Mouse (Mus musculus) MEL (cell line): ENCODE results near the gene Ncaph2. TPM values are rescaled to one million over a fixed set of nuclear protein-coding genes. Genes with fewer than 3 reads are reported as not detected.

Experiments used
- DNase-seq: peaks from one replicate; pipeline ENCODE4 v3.0.0; 2011; ENCODE audit warnings: low read depth, low spot score
- H3K27ac ChIP-seq: 2 replicates; pipeline ENCODE4 v1.5.1; 2012; ENCODE audit warnings: low read depth, mild to moderate bottlenecking, control low read depth, low read length, moderate library complexity; ENCODE audit not compliant: control insufficient read depth
- H3K27me3 ChIP-seq, 2 experiments: fragments of 150-350 bp in 1 of 2; sonication (generic) in 1 of 2; 2 replicates each; pipeline ENCODE4 v1.6.1; 2012; ENCODE audit warnings: low read length in 2 of 2, mild to moderate bottlenecking in 2 of 2, improper control_type of control experiment in 1 of 2, moderate library complexity in 1 of 2; ENCODE audit not compliant: insufficient read depth in 2 of 2, control insufficient read depth in 1 of 2
- H3K36me3 ChIP-seq, 2 experiments: 2 replicates each; pipeline ENCODE4 v1.6.1; 2012 to 2014; ENCODE audit warnings: low read length in 2 of 2, improper control_type of control experiment in 1 of 2, inconsistent platforms in 1 of 2, mild to moderate bottlenecking in 1 of 2; ENCODE audit not compliant: insufficient read depth in 2 of 2, control insufficient read depth in 1 of 2
- H3K4me1 ChIP-seq, 2 experiments: fragments of 150-350 bp in 1 of 2; sonication (generic) in 1 of 2; 2 replicates each; pipeline ENCODE4 v1.6.1; 2012; ENCODE audit warnings: low read length in 2 of 2, improper control_type of control experiment in 1 of 2, mild to moderate bottlenecking in 1 of 2; ENCODE audit not compliant: insufficient read depth in 2 of 2, control insufficient read depth in 1 of 2
- H3K4me3 ChIP-seq, 2 experiments: fragments of 150-350 bp in 1 of 2; sonication (generic) in 1 of 2; 2 replicates each; pipeline ENCODE4 v1.5.1; 2012; ENCODE audit warnings: low read depth in 2 of 2, low read length in 2 of 2, mild to moderate bottlenecking in 2 of 2, moderate library complexity in 2 of 2, control low read depth in 1 of 2, improper control_type of control experiment in 1 of 2; ENCODE audit not compliant: control insufficient read depth in 1 of 2, insufficient read depth in 1 of 2
- H3K79me2 ChIP-seq: 2 replicates; pipeline ENCODE4 v1.6.1; 2012; ENCODE audit warnings: mild to moderate bottlenecking, low read length, moderate library complexity; ENCODE audit not compliant: control insufficient read depth, poor library complexity, insufficient read depth
- H3K9ac ChIP-seq: 2 replicates; pipeline ENCODE4 v1.6.1; 2012; ENCODE audit warnings: low read depth, mild to moderate bottlenecking, control low read depth, low read length, moderate library complexity; ENCODE audit not compliant: control insufficient read depth, poor library complexity, severe bottlenecking
- H3K9me3 ChIP-seq: fragments of 150-350 bp; sonication (generic); replicated peaks from 2 replicates; pipeline ENCODE4 v1.6.1; 2012; ENCODE audit warnings: mild to moderate bottlenecking, low read length, improper control_type of control experiment, moderate library complexity; ENCODE audit not compliant: insufficient read depth
- BHLHE40 ChIP-seq: IDR thresholded peaks from 2 replicates; pipeline ENCODE4 v1.6.1; 2012; ENCODE audit warnings: low read depth, mild to moderate bottlenecking, inconsistent platforms, low read length, improper control_type of control experiment, borderline replicate concordance
- CTCF ChIP-seq, 3 experiments: IDR thresholded peaks in 2 of 3; conservative IDR thresholded peaks in 1 of 3; 2 replicates each; pipeline ENCODE4 v1.5.1; 2011 to 2012; ENCODE audit warnings: low read length in 3 of 3, low read depth in 2 of 3, mild to moderate bottlenecking in 2 of 3, improper control_type of control experiment in 1 of 3, inconsistent platforms in 1 of 3, mixed read lengths in 1 of 3, moderate library complexity in 1 of 3; ENCODE audit not compliant: control insufficient read depth in 1 of 3, insufficient read depth in 1 of 3, poor library complexity in 1 of 3, severe bottlenecking in 1 of 3
- E2F4 ChIP-seq: IDR thresholded peaks from 2 replicates; pipeline ENCODE4 v1.6.1; 2011; ENCODE audit warnings: low read depth, low read length, improper control_type of control experiment, borderline replicate concordance
- EP300 ChIP-seq, 2 experiments: IDR thresholded peaks; 2 replicates each; pipeline ENCODE4 v1.6.1; 2011; ENCODE audit warnings: improper control_type of control experiment in 2 of 2, low read length in 2 of 2, low read depth in 1 of 2, mild to moderate bottlenecking in 1 of 2
- ETS1 ChIP-seq: IDR thresholded peaks from 2 replicates; pipeline ENCODE4 v1.6.1; 2012; ENCODE audit warnings: low read depth, mild to moderate bottlenecking, inconsistent platforms, low read length, improper control_type of control experiment, moderate library complexity
- GATA1 ChIP-seq: IDR thresholded peaks from 2 replicates; pipeline ENCODE4 v1.6.1; 2011; ENCODE audit warnings: low read depth, low read length, improper control_type of control experiment
- KAT2A ChIP-seq: conservative IDR thresholded peaks from 2 replicates; pipeline ENCODE4 v1.6.1; 2012; ENCODE audit warnings: low read depth, low read length, improper control_type of control experiment, inconsistent platforms
- MAX ChIP-seq: IDR thresholded peaks from 2 replicates; pipeline ENCODE4 v1.6.1; 2011; ENCODE audit warnings: low read length, improper control_type of control experiment
- MXI1 ChIP-seq: IDR thresholded peaks from 2 replicates; pipeline ENCODE4 v1.6.1; 2011; ENCODE audit warnings: mild to moderate bottlenecking, low read depth, low read length, improper control_type of control experiment
- MYC ChIP-seq: IDR thresholded peaks from 2 replicates; pipeline ENCODE4 v1.6.1; 2011; ENCODE audit warnings: low read depth, mild to moderate bottlenecking, low read length, improper control_type of control experiment, moderate library complexity
- POLR2AphosphoS2 ChIP-seq: IDR thresholded peaks from 2 replicates; pipeline ENCODE4 v1.6.1; 2011; ENCODE audit warnings: low read length, improper control_type of control experiment
- POLR2AphosphoS5 ChIP-seq: IDR thresholded peaks from 2 replicates; pipeline ENCODE4 v1.6.1; 2012; ENCODE audit warnings: low read depth, borderline replicate concordance, mild to moderate bottlenecking, inconsistent platforms, low read length, moderate library complexity, mixed read lengths
- RAD21 ChIP-seq: IDR thresholded peaks from 2 replicates; pipeline ENCODE4 v1.6.1; 2011; ENCODE audit warnings: mild to moderate bottlenecking, low read depth, low read length, improper control_type of control experiment
- RCOR1 ChIP-seq: IDR thresholded peaks from 2 replicates; pipeline ENCODE4 v1.6.1; 2012; ENCODE audit warnings: low read depth, mild to moderate bottlenecking, inconsistent platforms, low read length, improper control_type of control experiment
- SIN3A ChIP-seq: IDR thresholded peaks from 2 replicates; pipeline ENCODE4 v1.6.1; 2012; ENCODE audit warnings: low read length, improper control_type of control experiment, inconsistent platforms
- UBTF ChIP-seq: IDR thresholded peaks from 2 replicates; pipeline ENCODE4 v1.6.1; 2012; ENCODE audit warnings: low read depth, mild to moderate bottlenecking, inconsistent platforms, low read length, improper control_type of control experiment, moderate library complexity, borderline replicate concordance; ENCODE audit not compliant: insufficient read depth
- ZMIZ1 ChIP-seq: IDR thresholded peaks from 2 replicates; pipeline ENCODE4 v1.6.1; 2012; ENCODE audit warnings: low read depth, mild to moderate bottlenecking, inconsistent platforms, low read length, improper control_type of control experiment, moderate library complexity
- polyA plus RNA-seq, 2 experiments: library from polyadenylated mRNA; stranded (reverse) in 1 of 2; unstranded in 1 of 2; fragments of >175 nt in 1 of 2; fragments of >200 nt in 1 of 2; gene quantifications; 2 replicates each; pipeline versions ENCODE4 v1.2.1 to v1.2.4; 2012; ENCODE audit warnings: low replicate concordance in 2 of 2, low read depth in 1 of 2; ENCODE audit not compliant: insufficient read length in 2 of 2, insufficient read depth in 1 of 2, missing spikeins in 1 of 2
- total RNA-seq: library from RNA; depleted of rRNA; stranded (reverse); fragments of 300-350 nt; gene quantifications from 2 replicates; pipeline ENCODE4 v1.2.3, GENCODE M21; 2012

Ncaph2 gene
- total and polyA plus RNA-seq, 3 experiments: 137 to 165 (median 160) TPM

DNA sequence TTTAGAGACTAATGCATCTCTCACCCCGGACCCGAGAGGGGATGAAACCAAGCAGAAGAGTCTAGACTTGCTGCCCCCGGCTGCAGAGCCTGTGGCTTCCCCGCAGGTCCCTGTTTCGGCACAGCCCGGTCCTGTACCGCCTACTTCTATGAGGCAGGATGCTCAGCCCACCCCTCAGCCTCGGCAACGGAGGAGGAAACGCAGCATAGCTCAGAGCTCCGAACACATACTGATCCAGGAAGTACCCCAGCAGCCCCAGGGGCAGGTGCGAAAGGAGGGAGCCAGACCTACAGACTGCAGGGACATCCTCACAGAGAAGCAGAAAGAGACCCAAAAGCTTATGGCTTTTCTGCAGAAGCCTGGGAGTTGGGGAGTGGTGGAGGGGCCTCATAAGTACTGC lies 31.6 kb downstream of the Ncaph2 start:
- Histone ChIP-seq H3K36me3 (no peaks in the 10 kb centered on the region), H3K79me2 (no peaks in the 10 kb centered on the region), H3K27ac (no peak overlapping the region), H3K4me1 (no peaks in the 10 kb centered on the region), H3K9me3 (no peaks in the 10 kb centered on the region), H3K4me3 (no peak overlapping the region), H3K9ac (no peak overlapping the region), H3K27me3 (peaks cover 0 to 5% of the 10 kb centered on the region in 2 experiments; a peak in 1 of 4 replicates)
- TF ChIP-seq MYC: no peak
- TF ChIP-seq MAX: no peak
- no peak for TF ChIP-seq ZMIZ1
- no peak for TF ChIP-seq SIN3A
- no peak for TF ChIP-seq EP300 (IDR thresholded peaks at IDR 0.05; ENCODE audit: low read depth in 1 of 2, low read length in 2 of 2)
- no peak for TF ChIP-seq MXI1
- no peak for DNase-seq

DNA sequence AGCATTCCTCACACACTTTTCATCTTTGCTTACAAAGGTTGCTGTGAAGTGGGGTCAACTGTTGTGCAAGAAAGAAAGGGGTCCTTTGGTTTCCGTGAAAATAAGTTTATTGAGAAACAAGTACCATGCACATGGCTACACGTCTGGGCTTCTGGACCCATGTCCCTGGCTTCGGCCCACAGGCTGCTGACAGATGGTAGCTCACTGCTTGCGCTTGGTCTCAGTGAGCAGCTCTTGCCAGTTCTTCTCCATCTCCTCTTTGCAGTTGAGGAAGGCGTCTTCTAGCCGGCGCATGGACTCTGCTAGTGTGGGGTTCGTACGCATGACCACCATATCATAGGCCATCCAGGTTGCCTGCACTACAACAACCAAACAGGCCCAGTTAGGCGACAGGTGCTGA lies 34.6 kb downstream of the Ncaph2 start:
- no peak for DNase-seq
- H3K4me1 ChIP-seq: no peaks in the 10 kb centered on the region
- H3K9ac ChIP-seq: no peak overlapping the region
- TF ChIP-seq MXI1: no peak
- TF ChIP-seq POLR2AphosphoS5: no peak
- TF ChIP-seq RAD21: no peak
- no peak for TF ChIP-seq CTCF (IDR thresholded peaks at IDR 0.05 in 2 of 3, conservative IDR thresholded peaks at IDR 0.05 in 1 of 3; ENCODE audit: control insufficient read depth in 1 of 3, insufficient read depth in 1 of 3, low read depth in 2 of 3, low read length in 3 of 3, poor library complexity in 1 of 3, severe bottlenecking in 1 of 3)
- no peak for TF ChIP-seq BHLHE40
- no peak for TF ChIP-seq KAT2A
- no peak for TF ChIP-seq POLR2AphosphoS2
- no peak for TF ChIP-seq MAX
- no peak for TF ChIP-seq UBTF
- H3K79me2 ChIP-seq: no peaks in the 10 kb centered on the region
- no peaks in the 10 kb centered on the region for H3K9me3 ChIP-seq
- peaks cover 5% of the 10 kb centered on the region in 2 experiments; a peak in 2 of 4 replicates for H3K27me3 ChIP-seq
- no peak overlapping the region for H3K27ac ChIP-seq
- H3K4me3 ChIP-seq: no peak overlapping the region
- no peaks in the 10 kb centered on the region for H3K36me3 ChIP-seq

DNA sequence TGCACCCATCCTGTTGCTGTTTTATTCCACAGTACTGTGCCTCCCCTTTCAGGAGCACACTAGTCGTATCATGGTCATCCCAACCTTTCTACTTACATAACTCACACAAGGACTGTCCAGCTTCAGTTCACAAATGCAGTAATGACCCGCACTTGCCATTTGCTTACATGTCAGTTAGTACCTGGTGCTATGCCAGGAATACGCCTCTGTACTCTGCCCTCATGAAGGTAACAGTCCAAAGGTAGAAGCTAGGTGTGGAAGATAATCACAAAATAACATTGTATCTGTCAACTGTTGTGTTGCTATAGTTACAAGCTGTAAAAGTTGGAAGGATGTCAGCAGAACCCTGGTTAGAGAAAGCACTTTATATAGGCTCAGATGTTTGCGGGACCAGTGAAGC lies 41.4 kb downstream of the Ncaph2 start:
- no peak for DNase-seq
- Histone ChIP-seq H3K9ac (no peak overlapping the region), H3K9me3 (no peaks in the 10 kb centered on the region), H3K4me1 (peaks cover 6 to 14% of the 10 kb centered on the region in 2 experiments), H3K79me2 (no peaks in the 10 kb centered on the region), H3K36me3 (peaks cover 0 to 6% of the 10 kb centered on the region in 2 experiments; a peak in 2 of 4 replicates), H3K27ac (no peak overlapping the region), H3K4me3 (no peak overlapping the region), H3K27me3 (peaks cover 0 to 5% of the 10 kb centered on the region in 2 experiments; a peak in 1 of 4 replicates)
- TF ChIP-seq RCOR1: no peak
- no peak for TF ChIP-seq KAT2A
- no peak for TF ChIP-seq GATA1
- TF ChIP-seq E2F4: no peak
- no peak for TF ChIP-seq EP300 (IDR thresholded peaks at IDR 0.05; ENCODE audit: low read depth in 1 of 2, low read length in 2 of 2)
- no peak for TF ChIP-seq POLR2AphosphoS2
- no peak for TF ChIP-seq ETS1
